Mouse (Mus musculus): ENCODE measurements around the gene Ttc30a1. TPM values are rescaled to one million over a fixed set of nuclear protein-coding genes. Genes with fewer than 3 reads are reported as not detected.

Ttc30a1 gene
- 6.8 and 9.5 TPM in 2 replicates for polyA plus RNA-seq (2012; rRNA removed)

GRCm38 (mm10) chr2:75981440-75982081, at the start of gene Ttc30a1:
Gene Ttc30a1, minus strand, starts transcription at chr2:75981967.

DNA sequence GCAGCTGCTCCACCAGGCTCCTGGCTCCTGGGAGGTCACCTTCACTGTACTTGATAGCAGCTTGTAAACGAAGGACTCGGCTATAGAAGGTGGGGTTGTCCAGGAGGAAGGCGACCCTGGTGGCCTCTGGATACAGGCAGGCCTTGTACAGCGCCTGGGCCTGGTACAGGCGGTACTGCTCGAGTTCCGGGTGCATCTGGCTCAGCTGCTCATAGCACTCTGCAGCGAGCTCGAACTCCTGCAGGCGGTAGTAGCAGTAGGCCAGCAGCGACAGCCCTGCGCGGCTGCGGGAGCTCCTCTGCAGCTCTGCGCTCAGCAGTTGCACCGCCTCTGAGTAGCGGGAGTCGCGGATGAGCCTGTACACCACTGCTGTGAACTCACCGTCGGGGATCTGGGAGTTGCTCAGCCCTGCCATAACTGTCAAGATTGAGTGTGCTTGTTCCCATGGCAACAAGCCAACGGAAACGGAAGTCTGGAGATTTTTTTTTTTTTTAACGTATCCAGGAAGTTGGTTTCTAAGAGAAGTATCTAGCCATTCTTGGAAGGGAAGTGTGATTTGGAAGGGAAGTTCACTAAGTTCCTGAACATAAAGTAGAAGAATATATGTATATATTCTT, 3.9 kb downstream of the Ttc30a1 start, which contains the start of gene Ttc30a2:
TSS of gene Ttc30a2 (minus strand) at position 419 of the 617 bp plus-strand sequence.

GRCm38 (mm10) chr2:75938117-75939063, 43.4 kb downstream of the Ttc30a1 start, which contains the start of gene Ttc30b:
Gene Ttc30b, minus strand, starts transcription at chr2:75938585.

Other genes starting within 250 kb of the Ttc30a1 start
- 24.8 and 28.7 TPM in 2 replicates for gene Agps, start 149.8 kb downstream of the Ttc30a1 start, polyA plus RNA-seq (2012; rRNA removed)
- gene Ttc30b, start 43.4 kb downstream of the Ttc30a1 start, polyA plus RNA-seq (2012; rRNA removed) = 3.8 and 5.0 TPM in 2 replicates
- 0.50 and 0.61 TPM in 2 replicates for gene Ttc30a2, start 3.8 kb downstream of the Ttc30a1 start, polyA plus RNA-seq (2012; rRNA removed)

Data from central nervous system, embryonic 11.5 days (tissue).